Mouse (Mus musculus) heart, postnatal 0 days (tissue): ENCODE results near the gene Plekha6.

Experiments used
- CTCF ChIP-seq: IDR thresholded peaks from 2 replicates; pipeline ENCODE4 v1.5.1; 2016; ENCODE audit warnings: antibody characterized with exemption, control low read depth, low read depth
- EP300 ChIP-seq: IDR thresholded peaks from 2 replicates; pipeline ENCODE4 v1.6.1; 2016; ENCODE audit warnings: antibody characterized with exemption, low read depth

DNA sequence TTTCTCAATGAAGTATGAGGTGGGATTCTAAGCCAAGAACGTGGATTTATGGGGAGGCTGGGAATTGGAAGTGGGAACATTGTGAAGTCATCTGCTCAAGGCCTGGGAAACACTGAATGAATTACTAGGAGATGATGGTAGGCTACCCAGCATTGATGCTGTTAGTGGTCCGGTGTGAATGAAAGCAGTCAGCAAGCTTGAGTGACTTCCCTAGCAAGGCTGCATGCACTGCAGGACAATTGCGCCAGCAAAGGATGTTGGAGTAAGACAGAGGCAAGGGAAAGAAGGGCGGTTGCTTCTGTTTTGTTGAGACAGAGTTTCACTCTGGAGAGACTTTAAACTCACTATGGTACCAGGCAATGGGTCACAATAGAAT, 37.7 kb upstream of the Plekha6 start:
- TF ChIP-seq EP300, result no peak
- no peak for TF ChIP-seq CTCF
